Mouse (Mus musculus) neural tube, embryonic 10.5 days (tissue): ENCODE measurements around the gene Smad1.

Source experiments
- DNase-seq: peaks from one replicate; pipeline ENCODE4 v3.0.0-alpha.2; 2017; ENCODE audit warnings: low spot score; ENCODE audit errors: extremely low spot score

The Smad1 gene

DNA sequence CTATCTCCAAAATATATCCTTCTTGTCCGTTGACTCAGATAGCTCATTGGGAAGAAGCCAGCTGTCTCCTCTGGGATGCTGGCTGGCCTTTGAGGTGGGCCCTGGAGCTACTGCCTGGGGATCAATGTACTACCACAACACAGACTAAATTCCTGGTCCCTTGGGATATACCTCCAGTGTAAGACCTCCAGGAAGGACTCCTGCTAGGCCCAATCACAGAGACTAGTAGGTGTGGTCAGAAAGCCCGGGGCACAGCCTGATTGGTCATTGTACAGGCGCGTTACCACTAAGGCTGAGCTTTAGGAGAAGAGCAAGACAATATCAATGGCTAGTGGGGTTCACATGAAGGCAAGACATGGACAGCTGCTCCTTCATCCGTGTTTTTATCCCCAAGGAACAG lies 93.4 kb downstream of the Smad1 start:
- no peak for DNase-seq

DNA sequence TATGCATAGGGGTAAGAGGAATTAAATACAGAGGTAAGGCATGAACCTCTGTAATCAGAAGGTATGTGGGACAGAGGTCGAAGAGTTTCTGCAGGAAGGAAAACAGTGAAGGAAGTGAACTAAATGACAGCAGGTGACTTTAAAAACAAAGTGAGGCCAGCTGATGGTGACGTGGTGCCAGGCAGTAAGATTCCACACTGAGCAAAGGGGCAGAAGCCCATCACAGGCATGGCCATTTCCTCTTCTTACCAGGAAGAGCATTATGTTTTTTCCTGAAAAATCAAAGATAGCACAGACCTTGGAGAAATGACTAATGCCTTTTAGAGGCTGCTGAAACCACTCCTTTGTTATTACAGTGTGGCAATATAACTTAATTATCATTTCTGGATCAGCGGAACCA lies 97.8 kb downstream of the Smad1 start:
- no peak for DNase-seq

- no peak for DNase-seq
These were observed 99.6 kb downstream of the Smad1 start for GRCm38 (mm10) chr8:79299704-79300103.

- peak; percentile 49 for DNase-seq
These were observed 101.6 kb downstream of the Smad1 start for GRCm38 (mm10) chr8:79297763-79298162.

- no peak for DNase-seq
These were observed 103.8 kb downstream of the Smad1 start for GRCm38 (mm10) chr8:79295276-79296105.

- peak; percentile 98 for DNase-seq
These were observed 104.6 kb downstream of the Smad1 start, which contains the start of gene Mmaa for GRCm38 (mm10) chr8:79294610-79295275. Gene Mmaa, minus strand, starts transcription at chr8:79294937.

GRCm38 (mm10) chr8:79293841-79294240 lies 105.5 kb downstream of the Smad1 start:
- DNase-seq = no peak

GRCm38 (mm10) chr8:79292712-79293264 lies 106.5 kb downstream of the Smad1 start:
- DNase-seq = no peak

- DNase-seq = no peak
These were observed 109.7 kb downstream of the Smad1 start for GRCm38 (mm10) chr8:79289592-79289991.

- no peak for DNase-seq
These were observed 110.6 kb downstream of the Smad1 start for GRCm38 (mm10) chr8:79288681-79289080.
